In genomic region chr12:70345531-70346138, GRCm38 (mm10) we compare ENCODE assay signal across 8 mouse cellular contexts. TPM values are rescaled to one million over a fixed set of nuclear protein-coding genes. Genes with fewer than 3 reads are reported as not detected.
DNase-seq lines count a peak whose midpoint lies in the region; ATAC-seq and TF ChIP-seq lines count a peak whose summit lies in the region.

No protein-coding gene starts in this region.

- peak overlapping the region; percentile 85; the same call in 1 of the 2 replicates for H3K4me2 ChIP-seq in lung, embryonic 15.5 days
- peak overlapping the region; percentile 97 for H3K4me2 ChIP-seq in forebrain, embryonic 16.5 days (ENCODE audit: low read length)
- peak overlapping the region; percentile 91 for H3K4me2 ChIP-seq in neural tube, embryonic 12.5 days (replicated peaks)

- DNase-seq in lung, postnatal 14 days = no peak
- peak; percentile 76 to 80 for DNase-seq in layer of hippocampus, postnatal 10 days (ENCODE audit: low spot score in 2 of 2)
- no peak for DNase-seq in B cell, adult 2 months
- DNase-seq in lung, adult 2 months = no peak
- DNase-seq in gastrocnemius, postnatal 14 days = no peak

- ATAC-seq in lung, embryonic 15.5 days (ENCODE audit: borderline replicate concordance, extremely low read depth, low FRiP score, low TSS enrichment) = no peak
- ATAC-seq in forebrain, embryonic 16.5 days = no peak; the same call in 1 of the 2 replicates
- ATAC-seq in neural tube, embryonic 12.5 days (ENCODE audit: low FRiP score, low read depth) = peak; percentile 12

- peaks cover 35% of the 10 kb centered on the region for H3K27me3 ChIP-seq in lung, embryonic 15.5 days
- no peaks in the 10 kb centered on the region for H3K27me3 ChIP-seq in forebrain, embryonic 16.5 days (replicated peaks; ENCODE audit: control insufficient read depth, insufficient read depth, low read length)
- no peaks in the 10 kb centered on the region for H3K27me3 ChIP-seq in neural tube, embryonic 12.5 days (replicated peaks)

- WGBS in lung, embryonic 15.5 days = 31% methylated on average over 16 of the region's 16 CpGs
- 25% methylated on average over 16 of the region's 16 CpGs for WGBS in forebrain, embryonic 16.5 days
- 29% methylated on average over 16 of the region's 16 CpGs for WGBS in neural tube, embryonic 12.5 days
- 36% methylated on average over 16 of the region's 16 CpGs for WGBS in lung, adult 2 months

- intact Hi-C loops in gastrocnemius, postnatal 14 days (cut with DNase I; ENCODE audit: low total_unique reads) = no loop called here

- no peaks in the 10 kb centered on the region for H3K9me3 ChIP-seq in lung, embryonic 15.5 days
- no peaks in the 10 kb centered on the region for H3K9me3 ChIP-seq in forebrain, embryonic 16.5 days (ENCODE audit: control insufficient read depth, low read length)
- H3K9me3 ChIP-seq in neural tube, embryonic 12.5 days = no peaks in the 10 kb centered on the region

- no peak for TF ChIP-seq POLR2A in lung, adult 2 months (IDR thresholded peaks at IDR 0.05; ENCODE audit: borderline replicate concordance, extremely low read depth, low read depth, low read length)

- H3K4me1 ChIP-seq in lung, embryonic 15.5 days = peaks cover 18% of the 10 kb centered on the region
- H3K4me1 ChIP-seq in forebrain, embryonic 16.5 days (replicated peaks; ENCODE audit: control insufficient read depth, insufficient read depth, low read length) = peaks cover 20% of the 10 kb centered on the region
- peaks cover 18% of the 10 kb centered on the region; the same call in 1 of the 2 replicates for H3K4me1 ChIP-seq in neural tube, embryonic 12.5 days
- peaks cover 3% of the 10 kb centered on the region; the same call in 1 of the 2 replicates for H3K4me1 ChIP-seq in lung, adult 2 months (ENCODE audit: control insufficient read depth, insufficient read depth, low read length)

- no peak overlapping the region for H3K9ac ChIP-seq in lung, embryonic 15.5 days
- H3K9ac ChIP-seq in forebrain, embryonic 16.5 days (replicated peaks; ENCODE audit: low read depth, low read length) = peak overlapping the region; percentile 77
- peak overlapping the region; percentile 77 for H3K9ac ChIP-seq in neural tube, embryonic 12.5 days

- H3K27ac ChIP-seq in lung, embryonic 15.5 days = no peak overlapping the region
- H3K27ac ChIP-seq in forebrain, embryonic 16.5 days (ENCODE audit: low read length) = peak overlapping the region; percentile 97; the same call in 1 of the 2 replicates
- peak overlapping the region; percentile 22; the same call in 1 of the 2 replicates for H3K27ac ChIP-seq in neural tube, embryonic 12.5 days

- no peaks in the 10 kb centered on the region for H3K36me3 ChIP-seq in lung, embryonic 15.5 days
- no peaks in the 10 kb centered on the region for H3K36me3 ChIP-seq in forebrain, embryonic 16.5 days (ENCODE audit: control insufficient read depth, insufficient read depth)
- no peaks in the 10 kb centered on the region for H3K36me3 ChIP-seq in neural tube, embryonic 12.5 days

- H3K4me3 ChIP-seq in lung, embryonic 15.5 days = peak overlapping the region; percentile 59; the same call in 1 of the 2 replicates
- H3K4me3 ChIP-seq in forebrain, embryonic 16.5 days (replicated peaks; ENCODE audit: low read length) = peak overlapping the region; percentile 65
- H3K4me3 ChIP-seq in neural tube, embryonic 12.5 days = peak overlapping the region; percentile 72
- no peak overlapping the region for H3K4me3 ChIP-seq in lung, adult 2 months (replicated peaks; ENCODE audit: extremely low read depth, low read depth, low read length)

- TF ChIP-seq CTCF in lung, adult 2 months (IDR thresholded peaks at IDR 0.05; ENCODE audit: insufficient read depth, low read length) = no peak

RNA-seq across cellular contexts. Expression of gene Trim9, which starts 1.8 kb away (rescaled TPM):
- polyA plus RNA-seq in lung, embryonic 15.5 days (2015; fragmentation: Nextera tagmentation; extraction: Ambion mirVana) = 0.63 and 0.89 TPM in 2 replicates
- polyA plus RNA-seq in forebrain, embryonic 16.5 days (2015; fragmentation: Nextera tagmentation; extraction: Ambion mirVana) = 51.7 and 60.8 TPM in 2 replicates
- 100 to 1,000 TPM; 299 to 300 TPM for total RNA-seq in layer of hippocampus, postnatal 10 days (2021)
- polyA plus RNA-seq in neural tube, embryonic 12.5 days (2016; fragmentation: Nextera tagmentation; extraction: Ambion mirVana) = 33.4 and 38.7 TPM in 2 replicates
- polyA plus RNA-seq in lung, adult 2 months (2012; rRNA removed) = 0.06 and 0.28 TPM in 2 replicates
- under 1 TPM; 0.18 to 0.21 TPM for total RNA-seq in gastrocnemius, postnatal 14 days (2021)

Comparison
In these comparisons a context has a peak if more than half of its experiments do, and no peak if none do; other contexts are left out.
1. DNase-seq: peak in layer of hippocampus, postnatal 10 days (2 of 2); none in lung, postnatal 14 days (single experiment), B cell, adult 2 months (0 of 2), lung, adult 2 months (single experiment) and gastrocnemius, postnatal 14 days (single experiment).
2. RNA of gene Trim9, which starts 1.8 kb away (polyA plus RNA-seq): 51.7 to 60.8 TPM in forebrain, embryonic 16.5 days and 33.4 to 38.7 TPM in neural tube, embryonic 12.5 days; 0.63 to 0.89 TPM in lung, embryonic 15.5 days and 0.06 to 0.28 TPM in lung, adult 2 months; every median in the first group is over 10 times any median in the second.
3. Peak in every context shown above with its lines, with median percentiles within 50 percentile points of each other: H3K4me2 ChIP-seq.